Mouse (Mus musculus) forebrain, embryonic 13.5 days (tissue): ENCODE results near the gene Gmds. TPM values are rescaled to one million over a fixed set of nuclear protein-coding genes. Genes with fewer than 3 reads are reported as not detected.

ENCODE experiments used
- ATAC-seq: fragments of 200-750 bp; cut with Nextera tagmentation; 2 replicates; pipeline ENCODE4 v1.8.0; 2017
- H3K27ac ChIP-seq: fragments of 300-500 bp; sonication (generic); 2 replicates; pipeline ENCODE4 v1.5.1; 2015; ENCODE audit warnings: inconsistent platforms, mild to moderate bottlenecking, moderate library complexity
- H3K27me3 ChIP-seq: fragments of 300-500 bp; sonication (generic); 2 replicates; pipeline ENCODE4 v1.6.1; 2015; ENCODE audit warnings: mild to moderate bottlenecking, inconsistent platforms
- H3K36me3 ChIP-seq: fragments of 300-500 bp; sonication (generic); 2 replicates; pipeline ENCODE4 v1.6.1; 2015; ENCODE audit warnings: mild to moderate bottlenecking, inconsistent platforms; ENCODE audit not compliant: poor library complexity, severe bottlenecking
- H3K4me1 ChIP-seq: fragments of 300-500 bp; sonication (generic); 2 replicates; pipeline ENCODE4 v1.6.1; 2015; ENCODE audit warnings: inconsistent platforms
- H3K4me2 ChIP-seq: fragments of 300-500 bp; sonication (generic); 2 replicates; pipeline ENCODE4 v1.6.1; 2015; ENCODE audit warnings: inconsistent platforms, mild to moderate bottlenecking, moderate library complexity
- H3K4me3 ChIP-seq: fragments of 300-500 bp; sonication (generic); 2 replicates; pipeline ENCODE4 v1.5.1; 2015; ENCODE audit warnings: mild to moderate bottlenecking, inconsistent platforms
- H3K9ac ChIP-seq: fragments of 300-500 bp; sonication (generic); 2 replicates; pipeline ENCODE4 v1.6.1; 2015; ENCODE audit warnings: mild to moderate bottlenecking, inconsistent platforms
- H3K9me3 ChIP-seq: fragments of 300-500 bp; sonication (generic); replicated peaks from 2 replicates; pipeline ENCODE4 v1.6.1; 2016; ENCODE audit warnings: inconsistent platforms
- WGBS: fragments of 180-500 bp; shearing (Covaris S2); methylation state at CpG from one replicate; pipeline ENCODE4 v1.1.7; 2015; 5-methylcytosine and 5-hydroxymethylcytosine counted together
- polyA plus RNA-seq: library from polyadenylated mRNA; unstranded; fragments of >200 nt; fragmentation: Nextera tagmentation; extraction: Ambion mirVana; gene quantifications from 2 replicates; pipeline ENCODE4 v1.2.1, GENCODE M21; 2015

Gmds gene
- polyA plus RNA-seq, 1 experiment from 2014 or later: 28.5 TPM

DNA sequence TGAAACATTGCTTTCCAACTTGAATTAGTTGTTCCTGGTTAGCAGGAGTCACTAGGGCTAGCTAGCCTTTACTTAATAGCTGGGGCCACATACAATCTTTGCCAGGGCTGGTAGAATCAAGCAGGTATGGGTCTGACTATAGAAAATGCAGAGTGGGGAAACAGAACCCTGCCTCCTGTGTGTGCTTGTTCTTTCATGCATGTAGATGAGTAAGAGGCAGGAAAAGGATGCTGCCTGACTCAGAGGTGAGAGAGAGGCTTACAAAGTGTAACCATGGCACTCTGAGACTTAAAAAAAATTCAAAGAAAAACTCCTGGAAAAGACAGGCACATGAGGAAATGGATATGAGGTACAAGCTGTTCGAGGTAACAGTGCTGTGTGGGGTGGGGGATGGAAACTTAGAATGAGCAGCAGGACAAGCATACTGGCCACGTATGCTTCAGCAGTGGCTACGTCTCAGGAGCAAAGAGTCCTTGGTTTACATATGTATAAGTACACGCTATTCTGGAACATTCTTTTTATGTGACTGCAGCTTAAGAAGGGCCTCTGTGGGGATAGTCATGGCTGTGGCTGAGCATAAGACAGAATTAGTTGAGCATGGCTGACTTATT, 203.8 kb downstream of the Gmds start:
- H3K4me1 ChIP-seq: no peaks in the 10 kb centered on the region; the same call in 1 of the 2 replicates
- 69% methylated on average over 4 of the region's 4 CpGs for WGBS
- H3K27me3 ChIP-seq: no peaks in the 10 kb centered on the region
- no peak overlapping the region for H3K9ac ChIP-seq
- H3K9me3 ChIP-seq: no peaks in the 10 kb centered on the region
- ATAC-seq: no peak
- H3K4me2 ChIP-seq: no peak overlapping the region
- H3K36me3 ChIP-seq: no peaks in the 10 kb centered on the region
- no peak overlapping the region for H3K4me3 ChIP-seq
- H3K27ac ChIP-seq: no peak overlapping the region

DNA sequence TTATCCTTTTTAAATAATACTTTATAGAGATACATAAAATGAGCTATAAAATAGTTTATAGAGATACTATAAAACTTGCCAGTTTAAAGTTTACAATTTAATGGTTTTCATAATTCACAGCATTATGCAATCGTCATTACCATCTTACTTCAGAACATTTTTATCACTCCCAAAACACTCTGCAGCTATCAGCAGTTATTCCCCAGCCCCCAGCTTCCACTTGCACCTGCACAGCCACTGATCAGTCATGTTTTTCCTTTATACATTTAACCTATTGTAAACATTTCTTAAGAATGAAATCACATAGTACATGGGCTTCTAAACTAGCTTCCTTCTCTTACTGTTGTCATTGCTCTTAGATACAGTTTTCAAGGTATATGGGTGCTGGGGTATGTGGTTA, 208.6 kb downstream of the Gmds start:
- no peak overlapping the region for H3K4me3 ChIP-seq
- H3K9ac ChIP-seq: no peak overlapping the region
- no peak overlapping the region for H3K4me2 ChIP-seq
- no peaks in the 10 kb centered on the region for H3K36me3 ChIP-seq
- no peaks in the 10 kb centered on the region for H3K9me3 ChIP-seq
- no peak for ATAC-seq
- WGBS: 88% methylated on average over 1 of the region's 1 CpGs
- H3K27ac ChIP-seq: no peak overlapping the region
- H3K27me3 ChIP-seq: no peaks in the 10 kb centered on the region
- no peaks in the 10 kb centered on the region; the same call in 1 of the 2 replicates for H3K4me1 ChIP-seq

DNA sequence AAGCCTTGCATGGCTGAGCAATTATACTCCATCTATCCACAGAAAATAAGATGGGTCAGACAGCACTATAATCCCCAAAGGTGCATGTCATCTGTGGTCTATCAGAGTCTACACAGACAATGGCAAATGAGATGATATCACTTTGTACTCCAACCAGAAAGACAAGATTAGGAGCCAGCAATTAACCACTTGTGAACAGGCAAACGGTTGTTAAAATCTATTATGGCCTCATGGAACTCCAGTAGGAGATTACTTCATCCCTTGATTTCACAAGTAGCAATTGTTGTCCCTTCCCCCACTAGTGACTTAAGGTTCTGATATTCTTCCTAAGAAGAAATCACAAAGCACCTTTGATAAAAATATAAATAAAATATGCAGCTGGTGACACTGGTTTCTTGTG, 220.2 kb downstream of the Gmds start:
- Histone ChIP-seq H3K4me2 (no peak overlapping the region), H3K36me3 (no peaks in the 10 kb centered on the region), H3K9ac (no peak overlapping the region), H3K9me3 (no peaks in the 10 kb centered on the region), H3K27ac (no peak overlapping the region), H3K4me3 (no peak overlapping the region), H3K4me1 (no peaks in the 10 kb centered on the region), H3K27me3 (no peaks in the 10 kb centered on the region)
- 62% methylated on average over 1 of the region's 1 CpGs for WGBS
- no peak for ATAC-seq

DNA sequence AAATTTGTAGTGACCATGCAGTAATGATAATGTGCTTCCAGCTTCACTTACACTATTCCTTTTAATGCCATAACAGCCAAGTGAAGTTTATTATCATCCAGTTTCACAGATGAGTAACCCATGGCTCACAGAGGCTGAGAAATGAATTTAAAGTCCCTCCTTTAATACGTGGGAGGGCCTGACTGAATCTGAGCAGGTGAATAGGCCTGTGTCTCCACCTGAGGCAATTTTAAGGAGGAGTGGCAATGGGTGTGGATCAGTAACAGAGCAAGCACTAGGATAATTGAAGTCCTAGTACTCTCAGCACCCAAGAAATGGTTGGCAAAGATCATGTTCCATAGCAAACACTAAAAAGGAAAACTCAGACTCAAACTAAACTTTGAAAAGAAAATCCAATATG, 223.1 kb downstream of the Gmds start:
- H3K27ac ChIP-seq: no peak overlapping the region
- no peaks in the 10 kb centered on the region for H3K4me1 ChIP-seq
- H3K27me3 ChIP-seq: no peaks in the 10 kb centered on the region
- no peak overlapping the region for H3K4me2 ChIP-seq
- 65% methylated on average over 1 of the region's 1 CpGs for WGBS
- ATAC-seq: no peak
- no peak overlapping the region for H3K9ac ChIP-seq
- H3K36me3 ChIP-seq: no peaks in the 10 kb centered on the region
- no peaks in the 10 kb centered on the region for H3K9me3 ChIP-seq
- H3K4me3 ChIP-seq: no peak overlapping the region

DNA sequence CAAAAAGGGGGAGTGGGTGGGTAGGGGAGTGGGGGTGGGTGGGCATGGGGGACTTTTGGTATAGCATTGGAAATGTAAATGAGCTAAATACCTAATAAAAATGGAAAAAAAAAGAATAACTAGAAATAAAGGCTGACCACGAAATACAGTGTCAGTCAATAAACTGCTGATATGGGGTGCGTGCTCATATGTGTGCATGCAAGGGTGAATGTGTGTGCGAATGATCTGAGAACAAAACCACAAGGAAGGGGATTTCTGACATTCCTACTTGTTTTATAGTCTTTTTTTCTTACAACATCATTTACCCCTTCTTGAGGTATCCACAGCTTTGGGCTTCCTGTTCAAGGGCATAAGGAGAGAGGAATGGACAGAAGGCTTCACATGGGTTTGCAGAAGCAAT, 224.7 kb downstream of the Gmds start:
- Histone ChIP-seq H3K27me3 (no peaks in the 10 kb centered on the region), H3K36me3 (no peaks in the 10 kb centered on the region), H3K9ac (no peak overlapping the region), H3K9me3 (no peaks in the 10 kb centered on the region), H3K4me3 (no peak overlapping the region), H3K4me2 (no peak overlapping the region), H3K27ac (no peak overlapping the region), H3K4me1 (no peaks in the 10 kb centered on the region)
- ATAC-seq: no peak
- WGBS: 96% methylated on average over 3 of the region's 3 CpGs

DNA sequence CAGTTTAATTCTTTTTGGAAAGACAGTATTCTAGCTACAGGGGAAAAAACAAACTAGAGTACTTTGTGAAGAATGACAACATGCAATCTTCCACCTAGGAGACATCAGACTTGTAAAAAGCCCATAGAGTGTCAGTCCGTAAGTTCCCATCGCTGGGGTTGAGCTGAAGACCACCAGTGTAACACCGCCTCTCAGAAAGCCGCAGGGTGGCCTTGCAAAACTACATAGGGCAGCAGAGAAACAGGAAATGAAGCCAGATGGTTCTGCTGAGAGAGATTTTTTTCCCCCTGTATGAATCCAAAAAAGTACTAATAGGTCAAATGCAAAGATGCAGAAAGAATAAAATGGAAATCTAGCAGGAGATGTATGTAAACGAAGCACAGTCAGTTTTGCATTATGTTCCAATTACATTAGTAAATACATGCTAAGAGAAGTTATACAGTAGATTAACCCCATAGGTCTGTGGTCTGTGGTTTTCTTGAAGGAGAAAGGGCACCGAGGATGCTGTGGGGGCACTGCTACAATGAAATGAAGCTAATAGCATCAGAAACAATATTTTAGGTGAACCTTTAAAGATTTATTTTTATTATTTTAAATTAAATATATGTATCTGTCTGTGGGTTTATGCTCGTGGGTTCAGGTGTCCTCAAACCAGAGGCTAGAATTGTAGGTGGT, 250.1 kb downstream of the Gmds start:
- no peak overlapping the region for H3K9ac ChIP-seq
- no peaks in the 10 kb centered on the region for H3K36me3 ChIP-seq
- no peak for ATAC-seq
- WGBS: 88% methylated on average over 7 of the region's 7 CpGs
- H3K4me3 ChIP-seq: no peak overlapping the region
- H3K9me3 ChIP-seq: no peaks in the 10 kb centered on the region
- no peak overlapping the region for H3K27ac ChIP-seq
- no peaks in the 10 kb centered on the region for H3K27me3 ChIP-seq
- no peaks in the 10 kb centered on the region for H3K4me1 ChIP-seq
- H3K4me2 ChIP-seq: no peak overlapping the region

DNA sequence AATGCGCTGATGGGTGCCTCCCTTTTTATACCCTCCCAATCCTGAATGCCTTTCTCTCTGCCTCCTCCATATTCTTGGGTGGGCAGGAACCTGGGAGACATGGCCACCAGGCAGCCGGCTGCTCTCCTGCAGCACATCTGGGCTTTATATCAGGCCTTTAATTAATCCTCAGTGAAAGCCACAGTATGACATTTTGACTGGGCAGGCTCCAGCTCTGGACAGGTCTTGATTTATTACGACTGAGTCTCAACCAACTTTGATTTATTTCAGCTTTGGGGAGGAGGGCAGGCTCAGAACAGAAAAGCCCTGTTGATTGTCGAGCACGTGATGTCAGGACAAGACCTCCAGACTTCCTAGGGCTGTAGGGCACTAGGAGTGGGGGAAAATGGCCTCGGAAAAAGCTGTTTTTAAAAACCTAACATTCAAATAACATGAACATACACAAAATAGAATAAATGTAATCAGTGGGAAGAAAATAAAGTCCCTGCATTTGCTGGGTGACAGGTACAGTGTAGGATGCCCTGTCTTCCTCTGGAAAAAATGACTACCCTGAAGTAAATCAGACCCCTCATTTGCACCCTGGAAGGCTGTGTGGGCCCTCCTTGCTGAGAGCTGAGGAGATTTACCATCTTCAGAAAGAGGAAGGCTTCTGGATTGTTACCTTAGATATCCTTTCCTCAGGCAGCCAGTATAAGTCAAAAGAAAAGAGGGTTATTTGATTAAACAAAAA, 257.9 kb downstream of the Gmds start:
- H3K4me2 ChIP-seq: no peak overlapping the region
- no peaks in the 10 kb centered on the region for H3K9me3 ChIP-seq
- H3K9ac ChIP-seq: no peak overlapping the region
- WGBS: 72% methylated on average over 6 of the region's 6 CpGs
- H3K27me3 ChIP-seq: no peaks in the 10 kb centered on the region
- H3K4me3 ChIP-seq: no peak overlapping the region
- no peak overlapping the region for H3K27ac ChIP-seq
- no peaks in the 10 kb centered on the region for H3K4me1 ChIP-seq
- H3K36me3 ChIP-seq: no peaks in the 10 kb centered on the region
- ATAC-seq: no peak

DNA sequence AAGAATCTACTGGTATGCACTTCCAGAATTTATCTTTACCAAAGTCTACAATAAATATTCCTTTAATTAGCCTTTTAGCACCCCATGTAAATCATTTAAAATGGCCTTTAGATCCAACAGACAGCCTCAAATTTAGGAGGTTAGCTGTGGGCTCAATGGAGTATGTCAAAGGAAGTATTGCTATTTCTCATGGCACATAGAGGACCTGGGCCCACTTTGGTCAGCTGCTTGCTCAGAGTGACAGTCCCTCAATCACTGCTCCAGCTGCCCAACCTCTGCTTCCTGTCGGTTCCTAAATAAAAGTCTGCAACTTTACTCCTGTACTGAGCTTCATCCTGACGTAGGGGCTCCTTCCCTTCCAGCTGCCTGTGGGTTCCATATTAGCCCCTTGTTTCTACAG, 264.9 kb downstream of the Gmds start:
- Histone ChIP-seq H3K4me3 (no peak overlapping the region), H3K36me3 (no peaks in the 10 kb centered on the region), H3K9ac (no peak overlapping the region), H3K4me1 (no peaks in the 10 kb centered on the region), H3K4me2 (no peak overlapping the region), H3K27me3 (no peaks in the 10 kb centered on the region), H3K27ac (no peak overlapping the region), H3K9me3 (no peaks in the 10 kb centered on the region)
- ATAC-seq: no peak
- 81% methylated on average over 2 of the region's 2 CpGs for WGBS

DNA sequence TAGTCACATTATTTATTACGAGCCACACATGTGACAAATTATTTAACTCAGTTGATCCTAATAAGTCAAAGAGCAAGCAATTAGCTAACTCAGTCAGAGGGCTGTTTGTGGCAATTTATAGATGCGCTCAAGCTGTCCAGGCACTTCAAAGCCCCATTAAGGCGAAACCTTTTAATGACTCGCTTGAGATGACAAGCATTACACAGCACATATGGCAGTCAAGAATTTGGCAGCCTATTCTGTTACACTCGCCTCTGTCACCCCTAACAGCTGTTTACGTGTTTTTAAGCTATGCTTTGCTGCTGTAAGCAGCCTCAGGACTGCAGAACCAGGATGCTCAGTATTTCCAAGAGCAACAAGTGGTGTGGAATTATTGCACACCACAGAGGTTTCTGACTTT, 283.2 kb downstream of the Gmds start:
- ATAC-seq: peak; percentile 83
- WGBS: 29% methylated on average over 6 of the region's 6 CpGs
- H3K9me3 ChIP-seq: no peaks in the 10 kb centered on the region
- no peaks in the 10 kb centered on the region for H3K36me3 ChIP-seq
- H3K4me1 ChIP-seq: no peaks in the 10 kb centered on the region
- no peak overlapping the region for H3K27ac ChIP-seq
- 0 out of 2 replicates have a peak, but pooled peaks cover 5% of the 10 kb centered on the region for H3K27me3 ChIP-seq
- H3K9ac ChIP-seq: no peak overlapping the region
- no peak overlapping the region for H3K4me3 ChIP-seq
- H3K4me2 ChIP-seq: no peak overlapping the region

DNA sequence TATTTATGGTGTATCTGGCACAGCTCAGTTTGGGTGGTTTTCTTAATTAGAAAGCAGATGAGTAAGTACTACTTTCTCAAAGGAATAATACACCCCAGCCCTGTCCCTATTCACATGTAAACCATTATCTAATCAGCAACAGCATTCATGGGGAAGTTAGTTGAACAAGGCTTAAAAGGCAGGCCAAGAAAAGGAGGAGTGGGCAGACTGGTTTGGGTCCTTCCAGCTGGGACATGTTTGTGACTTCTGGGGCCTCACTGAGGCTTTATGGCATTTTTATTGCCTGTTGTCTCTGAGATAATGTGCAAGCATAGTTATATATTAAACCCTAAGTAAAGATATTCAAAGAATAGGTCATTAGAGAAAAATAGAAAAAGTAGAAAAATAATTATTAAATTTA, 285.0 kb downstream of the Gmds start:
- no peak overlapping the region for H3K4me2 ChIP-seq
- H3K4me1 ChIP-seq: no peaks in the 10 kb centered on the region
- no peak overlapping the region for H3K4me3 ChIP-seq
- ATAC-seq: no peak
- H3K27me3 ChIP-seq: 0 out of 2 replicates have a peak, but pooled peaks cover 5% of the 10 kb centered on the region
- H3K9ac ChIP-seq: no peak overlapping the region
- no peak overlapping the region for H3K27ac ChIP-seq
- H3K36me3 ChIP-seq: no peaks in the 10 kb centered on the region
- no peaks in the 10 kb centered on the region for H3K9me3 ChIP-seq

DNA sequence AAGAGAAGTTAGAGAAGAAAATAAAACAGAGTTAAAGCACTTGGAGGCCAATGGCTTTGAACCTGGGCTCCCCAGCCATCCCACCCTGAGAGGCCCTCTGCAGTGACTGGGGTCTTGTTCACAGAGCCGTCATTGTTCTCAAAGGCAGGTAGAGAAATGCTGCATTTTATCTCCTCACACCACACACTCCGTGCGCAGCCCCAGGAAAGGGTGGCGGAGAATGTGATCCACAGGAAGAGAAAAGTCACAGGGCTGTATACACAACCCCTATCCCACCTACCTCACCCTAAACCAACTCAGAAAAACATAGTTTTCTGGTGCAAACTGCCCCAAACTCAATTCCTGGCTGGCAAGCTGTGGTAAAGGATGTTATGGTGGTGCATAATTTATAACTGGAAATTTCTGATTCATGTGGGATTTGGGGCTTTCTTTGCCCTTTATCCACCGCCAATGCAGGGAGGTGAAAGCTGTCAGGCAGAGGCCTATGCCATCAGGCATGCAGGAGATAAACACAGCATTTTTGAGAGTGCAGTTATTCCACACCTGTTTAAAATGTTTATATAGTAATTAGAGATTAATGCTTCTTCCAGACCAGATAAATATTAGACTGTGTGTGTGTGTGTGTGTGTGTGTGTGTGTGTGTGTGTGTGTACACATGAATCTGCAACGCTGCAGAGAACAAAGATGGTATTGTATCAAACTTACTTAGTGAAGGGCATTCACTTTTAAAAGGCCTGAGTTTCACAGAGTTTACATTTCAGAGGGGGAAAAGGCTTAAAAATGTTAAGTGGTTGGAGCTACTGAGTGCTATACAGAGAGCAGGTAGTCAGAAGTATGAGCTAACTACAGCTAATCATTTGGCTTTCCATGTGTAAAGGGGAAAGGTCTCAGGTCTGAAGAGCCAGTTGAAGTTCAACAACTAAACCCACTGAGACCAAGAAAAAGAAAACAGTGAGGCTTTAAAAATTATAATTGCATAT, 290.3 kb downstream of the Gmds start:
- Histone ChIP-seq H3K4me2 (no peak overlapping the region), H3K9ac (no peak overlapping the region), H3K36me3 (no peaks in the 10 kb centered on the region), H3K9me3 (no peaks in the 10 kb centered on the region), H3K27me3 (0 out of 2 replicates have a peak, but pooled peaks cover 5% of the 10 kb centered on the region), H3K27ac (no peak overlapping the region), H3K4me3 (no peak overlapping the region), H3K4me1 (no peaks in the 10 kb centered on the region)
- WGBS: 52% methylated on average over 6 of the region's 6 CpGs
- ATAC-seq: no peak

DNA sequence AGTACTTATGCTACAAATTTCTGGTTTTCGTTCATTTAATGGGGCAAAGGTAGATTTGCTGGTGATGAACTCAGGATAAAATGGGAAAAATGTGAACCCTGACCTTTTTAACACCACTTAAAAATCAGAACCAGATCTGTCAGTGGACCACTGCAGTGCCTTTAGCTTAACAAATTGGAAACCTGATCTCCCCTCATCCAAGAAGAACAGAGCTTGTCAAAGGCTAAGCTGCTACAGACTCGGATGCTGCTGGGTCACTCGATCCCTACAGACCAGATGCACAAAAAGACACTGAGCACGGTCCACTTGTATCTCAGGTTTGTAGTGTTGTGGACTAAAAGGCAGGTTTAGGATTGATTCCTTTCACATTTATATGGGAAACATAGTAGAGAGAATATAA, 291.6 kb downstream of the Gmds start:
- no peak overlapping the region for H3K4me3 ChIP-seq
- H3K4me1 ChIP-seq: no peaks in the 10 kb centered on the region
- H3K9ac ChIP-seq: no peak overlapping the region
- no peak for ATAC-seq
- 0 out of 2 replicates have a peak, but pooled peaks cover under 1% of the 10 kb centered on the region for H3K27me3 ChIP-seq
- H3K36me3 ChIP-seq: no peaks in the 10 kb centered on the region
- no peak overlapping the region for H3K4me2 ChIP-seq
- H3K9me3 ChIP-seq: no peaks in the 10 kb centered on the region
- H3K27ac ChIP-seq: no peak overlapping the region
- 24% methylated on average over 4 of the region's 4 CpGs for WGBS
